Mouse (Mus musculus): ENCODE measurements at regions not wholly inside any gene's neighbourhood (a gene's known extent, or its start where the extent isn't known, plus 50 kb on each side); places are given as distances from the start of the nearest gene placed in this dataset.

GRCm38 (mm10) chr15:25093758-25094157, 319.8 kb downstream of the Basp1 start:
- TF ChIP-seq CTCF (IDR thresholded peaks at IDR 0.05) = no peak
- no peak for TF ChIP-seq EP300 (IDR thresholded peaks at IDR 0.05)
